Mouse (Mus musculus) common myeloid progenitor, adult 5-6 weeks (primary cell): ENCODE data around the gene Plk1. TPM values are rescaled to one million over a fixed set of nuclear protein-coding genes. Genes with fewer than 3 reads are reported as not detected.
A peak's percentile ranks its signal among the peaks of the same experiment; 100 is the strongest.

Experiments
- ATAC-seq: replicated peaks from 2 replicates; pipeline ENCODE4 v1.8.0; 2016; ENCODE audit warnings: low read depth, mild to moderate bottlenecking, moderate TSS enrichment, inconsistent platforms; ENCODE audit not compliant: poor library complexity, severe bottlenecking
- total RNA-seq: library from RNA; stranded (forward); fragments of 200-1000, 187-1606 nt; gene quantifications from 2 replicates; pipeline ENCODE4 v1.2.3, GENCODE M21; 2017

Plk1 gene
- total RNA-seq, 1 experiment from 2014 or later = 67.0 TPM

DNA sequence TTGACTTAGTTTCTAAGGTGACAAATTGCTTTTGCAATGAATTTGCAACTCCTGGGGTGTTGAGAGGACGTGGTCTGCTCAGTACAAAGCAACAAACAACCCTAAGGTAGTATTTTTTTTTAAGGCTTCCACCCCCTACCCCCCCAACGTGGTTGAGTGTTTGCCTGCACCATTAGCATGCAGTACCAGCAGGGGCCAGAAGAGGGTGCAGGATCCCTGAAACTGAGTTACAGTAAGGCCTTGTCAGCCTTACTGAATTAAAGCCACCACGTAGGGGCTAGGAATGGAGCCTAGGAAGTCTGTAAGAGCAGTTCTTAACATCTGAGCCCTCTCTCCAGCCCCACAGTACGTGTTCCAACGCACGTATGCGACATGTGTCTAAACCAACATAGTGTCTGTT, 30.2 kb downstream of the Plk1 start:
- ATAC-seq = peak; percentile 93

DNA sequence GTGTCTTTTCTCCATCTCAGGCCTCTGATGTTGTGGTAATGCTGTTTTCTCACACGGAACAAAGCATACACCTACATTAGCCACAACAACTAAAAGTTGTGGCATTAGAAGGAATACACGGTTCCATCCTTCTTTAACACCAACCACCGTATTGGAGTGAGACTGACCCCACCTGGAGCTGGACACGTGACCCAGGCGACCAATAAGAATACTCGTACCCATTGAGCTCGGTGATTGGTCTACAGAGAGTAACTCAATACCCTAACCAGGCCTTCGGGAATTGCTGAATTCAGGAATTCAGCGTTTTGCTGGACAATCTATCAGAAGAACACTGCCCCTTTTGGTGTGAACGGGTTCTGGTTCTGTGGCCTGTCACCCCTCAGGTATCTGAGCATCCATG, 31.9 kb downstream of the Plk1 start:
- no peak for ATAC-seq

DNA sequence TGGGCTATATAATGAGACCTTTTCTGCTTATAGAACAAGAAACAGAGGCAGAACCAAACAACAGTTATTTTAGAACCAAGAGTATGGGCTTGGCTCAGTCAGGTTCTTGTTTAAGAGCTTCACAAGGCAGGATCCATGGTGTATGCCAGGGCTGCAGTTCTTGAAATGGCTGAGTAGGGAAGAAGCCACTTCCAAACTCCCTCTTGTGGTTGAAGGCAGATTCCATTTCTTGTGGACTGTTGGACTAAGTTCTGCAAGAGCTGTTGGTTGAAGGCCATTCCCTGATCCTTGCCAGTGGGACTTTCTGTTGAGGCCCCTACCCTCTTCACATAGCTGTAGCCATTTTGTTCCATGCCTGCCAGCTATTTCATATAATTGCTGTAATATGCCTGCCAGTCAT, 34.7 kb downstream of the Plk1 start:
- no peak for ATAC-seq

DNA sequence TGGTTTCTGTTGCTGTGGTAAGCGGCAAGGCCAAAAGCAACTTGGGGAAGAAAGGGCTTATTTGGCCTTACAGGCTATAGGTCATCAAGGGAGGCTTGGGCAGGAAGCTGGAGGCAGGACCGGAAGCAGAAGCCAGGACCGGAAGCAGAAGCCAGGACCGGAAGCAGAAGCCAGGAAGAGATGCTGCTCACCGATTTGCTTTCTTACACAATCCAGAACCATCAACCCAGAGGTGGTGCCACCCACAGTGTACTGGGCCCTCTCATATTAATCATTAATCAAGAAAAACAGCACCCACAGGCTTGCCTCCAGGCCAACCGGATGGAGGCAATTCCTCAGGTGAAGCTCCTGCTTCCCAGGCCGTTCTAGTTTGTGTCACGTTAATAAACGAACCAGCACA, 37.5 kb downstream of the Plk1 start:
- peak; percentile 26; the same call in 1 of the 2 replicates for ATAC-seq

DNA sequence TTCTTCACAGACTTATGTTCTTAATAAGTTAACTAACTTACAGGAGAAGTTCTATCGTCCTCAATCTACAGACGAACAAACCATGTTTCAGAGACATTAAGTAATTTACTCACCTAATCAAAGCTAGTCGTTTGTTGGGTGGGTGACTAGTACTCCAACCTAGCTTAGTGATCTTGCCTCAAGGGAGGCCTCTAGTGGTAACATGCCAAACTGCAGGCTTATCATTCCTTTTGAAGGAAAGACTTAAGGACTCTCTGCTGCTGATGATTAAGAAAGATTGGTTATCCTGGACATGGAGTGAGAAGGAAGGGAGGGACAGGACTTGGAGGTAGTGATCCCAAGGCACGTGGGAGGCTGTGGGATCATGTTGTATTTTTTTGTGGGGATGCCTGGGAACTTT, 38.1 kb downstream of the Plk1 start:
- peak; percentile 80 for ATAC-seq

DNA sequence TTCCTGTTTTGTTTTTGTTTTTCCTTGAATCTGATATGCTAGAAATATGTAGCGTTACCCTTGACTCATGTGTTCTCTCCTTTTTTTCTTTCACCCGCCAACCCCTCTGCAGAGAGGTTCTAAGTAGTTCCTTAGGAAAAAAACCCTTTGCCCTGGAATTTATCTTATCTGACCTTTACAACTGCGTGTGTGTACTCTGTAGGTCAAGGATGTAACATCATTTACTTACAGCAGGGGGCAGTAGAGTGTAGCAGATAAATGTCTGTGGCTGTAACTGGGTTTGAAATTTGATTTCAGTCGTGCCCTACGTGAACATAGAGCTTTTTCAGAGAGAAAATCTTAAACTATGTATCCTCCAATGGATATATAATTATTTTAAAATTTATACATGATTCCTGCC, 40.1 kb downstream of the Plk1 start:
- ATAC-seq = peak; percentile 79

DNA sequence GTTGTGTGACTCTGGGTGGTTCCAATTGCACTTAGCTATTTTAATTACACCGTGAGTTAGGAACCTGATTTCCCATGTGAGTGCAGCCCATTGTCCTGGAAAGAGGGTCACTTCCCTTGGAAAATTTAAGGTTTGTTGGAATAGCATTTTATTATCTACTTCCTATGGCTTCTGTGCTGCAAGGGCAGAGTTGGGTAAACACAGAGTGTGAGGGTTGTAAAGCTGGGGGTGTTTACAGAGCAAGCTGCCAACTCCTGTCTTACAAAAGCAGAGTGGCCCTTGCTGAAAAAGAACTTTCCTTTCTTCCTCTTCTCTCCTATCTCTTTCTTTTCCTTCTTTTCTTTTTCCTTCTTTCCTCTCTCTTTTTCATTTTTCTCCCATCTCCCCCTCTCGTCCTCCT, 44.7 kb downstream of the Plk1 start:
- no peak for ATAC-seq

DNA sequence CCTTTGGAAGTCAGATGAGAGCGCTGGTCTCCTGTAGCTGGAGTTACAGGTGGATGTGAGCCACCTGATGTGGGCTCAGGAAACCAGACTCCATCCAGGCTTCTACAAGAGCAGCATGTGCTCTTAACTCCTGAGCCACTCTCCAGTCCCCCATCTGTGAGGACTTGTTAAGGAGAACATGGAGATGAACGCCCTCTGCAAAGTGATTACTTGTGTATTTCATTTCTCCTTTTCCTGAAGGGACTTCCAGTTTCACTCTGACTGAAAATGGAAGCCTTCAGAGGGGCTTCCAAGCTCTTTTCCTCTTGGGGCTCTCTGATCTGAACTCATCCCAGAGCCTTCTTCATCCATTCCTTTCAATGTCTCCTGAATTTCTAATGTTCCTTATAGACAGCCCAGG, 46.9 kb downstream of the Plk1 start:
- peak; percentile 42 for ATAC-seq

DNA sequence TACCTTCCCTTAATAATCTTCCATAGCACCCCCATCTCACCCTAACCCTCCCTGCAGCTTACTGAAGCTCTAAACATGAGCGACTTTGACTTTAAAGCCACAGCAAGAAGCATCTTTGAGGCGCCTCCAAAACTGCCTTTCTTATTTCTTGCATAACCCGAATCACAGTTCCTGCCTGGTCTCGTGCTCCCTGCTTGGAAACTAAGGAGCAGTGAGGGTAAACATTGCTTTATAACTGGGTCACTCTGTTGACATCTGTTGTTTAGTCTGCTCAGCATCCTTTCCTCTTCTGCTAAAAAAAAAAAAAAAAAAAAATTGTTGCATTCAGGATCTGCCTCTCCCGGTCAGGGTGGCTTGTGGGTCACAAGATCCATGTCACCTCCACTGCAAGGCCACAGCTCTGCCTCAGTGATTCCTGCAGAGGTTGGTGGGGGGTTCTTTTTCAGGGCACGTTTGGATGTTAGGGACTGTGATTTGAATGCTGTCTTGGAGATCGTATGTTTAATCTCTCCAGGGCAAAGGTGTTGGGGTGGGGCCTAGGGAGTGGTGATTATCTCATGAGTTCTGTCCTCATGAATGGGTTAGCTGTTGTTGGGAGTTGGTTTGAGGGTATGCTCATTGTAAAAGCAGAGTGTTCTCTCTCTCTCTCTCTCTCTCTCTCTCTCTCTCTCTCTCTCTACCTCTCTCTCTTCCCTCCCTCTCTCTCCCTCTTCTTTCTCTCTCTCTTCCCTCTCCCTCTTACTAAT, 49.2 kb downstream of the Plk1 start:
- ATAC-seq = no peak

DNA sequence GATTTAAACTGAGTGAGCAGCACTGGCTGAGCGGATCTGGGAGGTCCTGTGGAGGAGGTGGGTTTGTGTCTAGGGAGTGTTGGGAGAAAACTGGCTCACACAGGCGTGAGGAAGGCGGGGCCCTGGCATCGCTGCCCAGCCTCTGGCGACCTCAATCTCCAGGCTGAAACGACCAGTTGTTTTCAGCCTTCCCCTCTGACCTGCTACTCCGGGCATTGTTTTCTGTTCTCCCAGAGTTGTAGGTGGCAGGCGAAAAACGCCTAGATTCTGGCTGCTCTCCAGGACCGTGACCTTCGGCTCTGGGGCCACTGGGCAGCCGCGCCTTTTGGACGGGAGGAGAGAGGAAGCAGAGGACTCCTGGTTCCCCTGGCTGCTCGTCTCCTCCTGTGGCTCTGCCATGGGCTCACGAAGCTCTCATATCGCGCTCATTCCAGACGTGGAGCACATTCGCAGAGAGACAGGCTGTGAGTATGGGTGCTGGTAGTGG, 60.1 kb downstream of the Plk1 start, which contains the start of gene Chp2:
Gene Chp2, plus strand, starts transcription at position 182 of the 487 bp plus-strand sequence.
- no peak for ATAC-seq

Other genes starting within 250 kb of the Plk1 start
- gene Cog7, start 177.7 kb upstream of the Plk1 start, total RNA-seq = 8.9 and 14.0 TPM in 2 replicates
- 15.4 and 16.4 TPM in 2 replicates for gene Gga2, start 138.2 kb upstream of the Plk1 start, total RNA-seq
- gene Ubfd1, start 92.3 kb upstream of the Plk1 start, total RNA-seq = 31.3 and 38.4 TPM in 2 replicates
- gene Ears2, start 92.2 kb upstream of the Plk1 start, total RNA-seq = 5.1 and 9.6 TPM in 2 replicates
- gene Ndufab1, start 57.6 kb upstream of the Plk1 start, total RNA-seq = 45.1 and 129 TPM in 2 replicates
- gene Palb2, start 26.5 kb upstream of the Plk1 start, total RNA-seq = 21.9 and 33.6 TPM in 2 replicates
- 54.0 and 55.2 TPM in 2 replicates for gene Dctn5, start 26.4 kb upstream of the Plk1 start, total RNA-seq
- not detected in 2 replicates for gene Ern2, start 26.8 kb downstream of the Plk1 start, total RNA-seq
- gene Chp2, start 60.1 kb downstream of the Plk1 start, total RNA-seq = 0.24 TPM in 1 of 2 replicates, not detected in the other
- gene Prkcb, start 129.3 kb downstream of the Plk1 start, total RNA-seq = 3.7 and 4.8 TPM in 2 replicates